Mouse (Mus musculus): ENCODE data around the gene Imp4. TPM values are rescaled to one million over a fixed set of nuclear protein-coding genes. Genes with fewer than 3 reads are reported as not detected.

Gene Imp4
- 107 and 123 TPM in 2 replicates for polyA plus RNA-seq (2016; fragmentation: Nextera tagmentation; extraction: Ambion mirVana)

DNA sequence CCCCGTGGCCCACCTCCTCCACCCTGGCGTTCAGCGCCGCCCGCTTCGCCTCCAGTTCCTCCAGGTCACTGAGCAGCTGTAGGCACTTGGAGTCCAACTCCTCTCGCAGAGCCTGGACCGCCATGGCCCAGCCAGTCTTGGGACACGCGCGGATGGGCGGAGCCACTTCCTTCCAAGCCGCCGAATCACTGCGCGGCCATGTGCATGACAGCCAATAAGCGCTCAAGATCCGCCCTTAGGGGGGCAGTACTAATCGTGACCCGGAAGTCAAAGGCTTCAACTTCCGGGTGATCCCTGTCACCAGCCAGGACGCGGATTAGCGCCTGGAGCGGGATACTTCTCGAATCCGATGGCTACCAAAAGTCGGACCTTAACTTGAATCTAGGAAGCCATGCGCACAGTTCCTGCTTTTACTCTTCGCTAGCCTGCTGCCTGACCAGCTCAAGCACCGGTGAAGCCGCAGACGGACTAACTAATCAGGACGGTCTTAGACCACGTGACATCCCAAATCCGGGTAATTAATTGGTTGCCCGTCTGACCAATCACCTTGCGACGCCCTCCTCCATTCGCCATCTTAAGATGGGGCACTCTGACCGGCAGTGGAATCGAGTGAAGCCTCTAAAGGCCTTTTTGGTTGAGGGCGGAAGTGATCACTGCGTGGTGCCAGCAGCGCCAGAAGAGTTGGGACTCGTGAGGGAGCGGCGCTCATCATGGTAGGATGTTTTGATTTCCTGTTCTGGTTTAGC is at the start of gene Imp4, which contains the start of gene Ccdc115:
Gene Imp4, plus strand, starts transcription at position 637 of the 746 bp plus-strand sequence.
Gene Ccdc115, minus strand, starts transcription at position 458 of the 746 bp plus-strand sequence.
- H3K36me3 ChIP-seq: peaks cover 41% of the 10 kb centered on the region
- H3K9me3 ChIP-seq: no peaks in the 10 kb centered on the region
- H3K4me3 ChIP-seq: peak within 1 kb of the TSS; percentile 85
- peak; percentile 97 for DNase-seq (ENCODE audit: low spot score)
- H3K4me1 ChIP-seq (replicated peaks): peaks cover 26% of the 10 kb centered on the region
- H3K27me3 ChIP-seq (ENCODE audit: insufficient read depth, poor library complexity, severe bottlenecking): no peaks in the 10 kb centered on the region
- WGBS: under 1% methylated on average over 48 of the region's 48 CpGs
- H3K27ac ChIP-seq: peak within 1 kb of the TSS; percentile 89

DNA sequence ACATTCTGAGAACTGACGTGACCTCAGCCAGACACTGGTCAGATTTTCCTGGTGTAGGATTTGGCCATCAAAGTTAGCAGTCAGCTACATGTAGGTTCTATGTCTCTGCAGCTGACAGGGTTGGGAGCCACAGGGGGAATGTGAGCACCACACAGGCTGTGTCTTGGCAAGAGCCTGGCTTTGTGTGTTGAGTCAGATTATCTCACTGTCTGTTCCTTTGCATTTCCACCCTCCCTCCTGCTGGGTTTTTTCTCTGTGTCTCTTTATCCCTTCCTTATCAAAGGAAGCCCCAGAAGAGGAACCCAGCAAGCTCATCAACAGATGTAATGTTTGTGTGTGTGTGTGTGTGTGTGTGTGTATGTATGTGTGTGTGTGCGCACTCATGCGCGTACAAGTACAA is 43.3 kb upstream of the Imp4 start:
- H3K4me1 ChIP-seq (replicated peaks): peaks cover 6% of the 10 kb centered on the region; the same call in 1 of the 2 replicates
- H3K36me3 ChIP-seq: no peaks in the 10 kb centered on the region
- no peaks in the 10 kb centered on the region for H3K27me3 ChIP-seq (ENCODE audit: insufficient read depth, poor library complexity, severe bottlenecking)
- 94% methylated on average over 4 of the region's 4 CpGs for WGBS
- H3K4me3 ChIP-seq: no peak overlapping the region
- no peak overlapping the region for H3K27ac ChIP-seq
- H3K9me3 ChIP-seq: no peaks in the 10 kb centered on the region
- no peak for DNase-seq (ENCODE audit: low spot score)

DNA sequence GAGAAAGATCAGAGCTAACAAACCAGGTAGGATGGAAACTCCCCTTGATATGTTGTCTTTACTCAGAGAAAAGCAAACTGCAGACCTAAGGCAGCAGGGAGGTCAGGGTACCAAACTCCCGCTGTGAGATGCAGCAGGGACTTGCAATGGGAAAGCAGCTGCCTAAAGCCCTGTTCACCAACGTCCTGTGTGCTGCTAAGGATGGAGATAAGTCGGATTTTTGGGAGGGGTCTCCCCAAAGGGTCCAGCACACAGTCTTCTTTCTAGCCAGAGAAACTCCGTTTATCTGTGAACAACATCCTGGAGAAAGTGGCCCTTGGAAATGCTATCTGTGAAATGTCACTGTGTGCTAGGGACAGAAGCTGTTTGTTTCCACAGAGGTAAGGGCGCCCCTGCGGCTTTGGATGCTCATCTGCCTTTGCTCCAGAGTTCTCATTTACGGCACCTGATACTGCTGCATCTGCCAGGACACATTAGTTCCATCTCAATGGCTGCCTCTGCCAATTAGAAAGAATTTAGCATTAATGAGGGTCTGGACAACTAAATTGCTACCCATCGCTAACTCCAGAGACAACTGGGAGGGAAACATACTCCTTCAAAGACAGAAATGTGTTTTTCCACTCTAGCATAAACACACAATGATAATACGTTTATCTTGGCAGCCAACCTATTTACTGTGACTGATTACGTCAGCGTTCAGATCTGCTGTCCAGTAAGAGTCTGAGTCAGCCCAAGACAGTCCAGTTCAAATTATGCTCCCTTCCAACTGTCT is 40.3 kb upstream of the Imp4 start:
- Histone ChIP-seq H3K4me1 (replicated peaks) (peaks cover 20% of the 10 kb centered on the region), H3K36me3 (no peaks in the 10 kb centered on the region), H3K4me3 (no peak overlapping the region), H3K9me3 (no peaks in the 10 kb centered on the region), H3K27ac (no peak overlapping the region), H3K27me3 (ENCODE audit: insufficient read depth, poor library complexity, severe bottlenecking) (no peaks in the 10 kb centered on the region)
- WGBS: 51% methylated on average over 11 of the region's 11 CpGs
- DNase-seq (ENCODE audit: low spot score): no peak

DNA sequence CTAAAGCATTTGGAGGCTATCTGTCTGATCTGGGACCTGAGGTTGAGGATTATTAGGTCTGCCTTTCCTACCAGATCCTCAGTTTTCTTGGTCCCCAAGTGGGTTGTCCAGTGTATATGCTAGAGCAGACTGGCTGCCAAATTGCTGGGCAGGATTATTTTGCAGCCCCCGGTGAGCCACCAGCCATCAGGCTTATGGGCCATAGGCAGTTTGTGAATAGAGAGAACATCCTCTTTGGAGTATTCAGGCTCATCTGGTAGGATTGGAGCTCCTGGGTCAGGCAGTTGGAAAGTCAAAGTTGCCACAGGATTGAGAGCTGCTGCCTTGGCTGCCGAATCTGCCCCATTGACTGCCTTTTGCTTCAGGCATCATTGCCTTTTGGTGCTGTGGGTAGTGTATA is 11.2 kb upstream of the Imp4 start:
- Histone ChIP-seq H3K27ac (no peak overlapping the region), H3K4me3 (no peak overlapping the region), H3K27me3 (ENCODE audit: insufficient read depth, poor library complexity, severe bottlenecking) (no peaks in the 10 kb centered on the region), H3K4me1 (replicated peaks) (peaks cover 14% of the 10 kb centered on the region; the same call in 1 of the 2 replicates), H3K9me3 (peaks cover 54% of the 10 kb centered on the region), H3K36me3 (peaks cover 33% of the 10 kb centered on the region)
- WGBS: 98% methylated on average over 2 of the region's 2 CpGs
- DNase-seq (ENCODE audit: low spot score): no peak

DNA sequence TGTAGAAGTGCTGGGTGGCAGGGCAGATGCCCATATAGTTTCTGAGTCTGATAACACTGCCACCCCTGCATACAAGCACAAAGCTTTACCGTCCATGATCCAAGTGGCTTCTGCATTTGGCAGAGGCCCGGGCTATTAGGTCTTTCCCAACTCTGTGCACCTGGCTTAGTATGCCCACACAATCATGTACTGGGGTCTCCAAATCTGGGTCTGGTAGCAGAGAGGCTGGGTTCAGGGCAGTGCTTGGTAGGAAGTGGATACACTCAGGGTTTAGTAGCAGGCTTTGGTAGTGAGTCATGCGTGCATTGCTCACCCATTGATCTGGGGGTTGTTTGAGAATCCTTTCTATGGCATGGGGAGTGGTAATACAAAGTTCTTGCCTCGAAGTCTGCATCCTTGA is 10.4 kb upstream of the Imp4 start:
- H3K9me3 ChIP-seq: peaks cover 54% of the 10 kb centered on the region
- WGBS: 94% methylated on average over 4 of the region's 4 CpGs

DNA sequence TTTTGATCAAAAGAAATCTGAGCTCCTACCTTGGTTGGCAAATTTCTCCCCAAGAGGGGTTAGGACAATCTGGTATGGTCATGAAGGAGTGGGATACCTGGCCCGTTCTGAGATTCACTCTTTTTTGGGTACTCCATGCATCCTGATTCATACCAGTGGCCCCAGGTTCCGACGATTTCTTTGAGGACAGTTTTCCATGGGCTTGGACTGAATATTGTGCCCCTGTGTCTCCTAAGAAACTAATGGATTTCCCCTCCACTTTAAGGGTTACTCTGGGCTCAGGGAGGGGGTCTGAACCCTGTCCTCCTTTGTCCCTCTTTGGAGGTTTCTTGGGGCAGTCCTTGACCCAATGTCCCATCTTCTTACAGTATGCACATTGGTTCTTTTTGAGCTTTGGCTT is 8.7 kb upstream of the Imp4 start:
- H3K36me3 ChIP-seq: peaks cover 33% of the 10 kb centered on the region
- no peaks in the 10 kb centered on the region for H3K27me3 ChIP-seq (ENCODE audit: insufficient read depth, poor library complexity, severe bottlenecking)
- peaks cover 25% of the 10 kb centered on the region; the same call in 1 of the 2 replicates for H3K4me1 ChIP-seq (replicated peaks)
- no peak overlapping the region for H3K27ac ChIP-seq
- no peak for DNase-seq (ENCODE audit: low spot score)
- peaks cover 54% of the 10 kb centered on the region for H3K9me3 ChIP-seq
- WGBS: 98% methylated on average over 3 of the region's 3 CpGs
- no peak overlapping the region for H3K4me3 ChIP-seq

More for the DNA sequence above, 10.4 kb upstream of the Imp4 start:
- Histone ChIP-seq H3K27ac (no peak overlapping the region), H3K4me3 (no peak overlapping the region), H3K4me1 (replicated peaks) (peaks cover 21% of the 10 kb centered on the region; the same call in 1 of the 2 replicates), H3K27me3 (ENCODE audit: insufficient read depth, poor library complexity, severe bottlenecking) (no peaks in the 10 kb centered on the region), H3K36me3 (peaks cover 33% of the 10 kb centered on the region)
- no peak for DNase-seq (ENCODE audit: low spot score)

DNA sequence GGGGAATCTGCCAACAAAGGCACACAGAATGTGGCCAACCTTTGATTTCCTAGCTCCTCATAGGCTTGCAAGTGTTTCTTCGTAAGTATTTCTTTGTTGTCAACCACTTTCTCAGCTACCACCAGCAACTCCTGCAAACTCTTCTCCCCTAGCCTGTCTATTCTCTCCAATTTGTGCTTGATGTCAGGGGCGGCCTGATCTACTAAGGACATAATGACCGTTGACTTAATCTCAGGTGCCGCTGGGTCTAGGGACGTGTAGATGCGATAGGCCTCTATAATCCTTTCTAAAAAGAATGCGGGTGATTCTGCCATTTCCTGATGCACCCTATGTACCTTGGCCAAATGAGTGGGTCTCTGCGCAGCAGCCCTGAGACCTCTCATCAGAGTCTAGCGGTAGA is 8.2 kb upstream of the Imp4 start:
- Histone ChIP-seq H3K27ac (no peak overlapping the region), H3K27me3 (ENCODE audit: insufficient read depth, poor library complexity, severe bottlenecking) (no peaks in the 10 kb centered on the region), H3K4me3 (no peak overlapping the region), H3K4me1 (replicated peaks) (peaks cover 25% of the 10 kb centered on the region; the same call in 1 of the 2 replicates), H3K9me3 (peaks cover 53% of the 10 kb centered on the region), H3K36me3 (peaks cover 33% of the 10 kb centered on the region)
- WGBS: 98% methylated on average over 9 of the region's 9 CpGs
- no peak for DNase-seq (ENCODE audit: low spot score)

DNA sequence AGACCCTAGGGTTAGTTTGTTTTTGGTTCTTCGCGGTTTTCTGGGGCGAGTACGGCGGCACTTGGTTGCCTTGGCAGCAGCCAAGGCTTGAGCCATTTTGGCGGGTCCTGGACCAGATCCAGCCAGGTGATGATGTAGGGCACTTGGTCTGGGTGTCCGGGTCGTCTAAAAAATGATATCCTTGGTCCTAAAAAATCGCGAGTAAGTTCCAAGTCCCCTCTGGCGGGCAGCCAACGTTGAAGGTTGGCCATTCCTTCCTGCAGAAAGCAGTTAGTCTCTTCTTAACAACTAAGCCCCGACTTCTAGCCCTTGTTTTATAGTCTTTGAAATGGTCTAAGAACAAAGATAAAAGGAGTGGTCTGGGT is 7.3 kb upstream of the Imp4 start:
- Histone ChIP-seq H3K4me1 (replicated peaks) (peaks cover 25% of the 10 kb centered on the region; the same call in 1 of the 2 replicates), H3K27ac (peak overlapping the region; percentile 91), H3K4me3 (peak overlapping the region; percentile 60), H3K36me3 (peaks cover 40% of the 10 kb centered on the region), H3K27me3 (ENCODE audit: insufficient read depth, poor library complexity, severe bottlenecking) (no peaks in the 10 kb centered on the region), H3K9me3 (peaks cover 45% of the 10 kb centered on the region)
- 35% methylated on average over 13 of the region's 13 CpGs for WGBS
- DNase-seq (ENCODE audit: low spot score): no peak

DNA sequence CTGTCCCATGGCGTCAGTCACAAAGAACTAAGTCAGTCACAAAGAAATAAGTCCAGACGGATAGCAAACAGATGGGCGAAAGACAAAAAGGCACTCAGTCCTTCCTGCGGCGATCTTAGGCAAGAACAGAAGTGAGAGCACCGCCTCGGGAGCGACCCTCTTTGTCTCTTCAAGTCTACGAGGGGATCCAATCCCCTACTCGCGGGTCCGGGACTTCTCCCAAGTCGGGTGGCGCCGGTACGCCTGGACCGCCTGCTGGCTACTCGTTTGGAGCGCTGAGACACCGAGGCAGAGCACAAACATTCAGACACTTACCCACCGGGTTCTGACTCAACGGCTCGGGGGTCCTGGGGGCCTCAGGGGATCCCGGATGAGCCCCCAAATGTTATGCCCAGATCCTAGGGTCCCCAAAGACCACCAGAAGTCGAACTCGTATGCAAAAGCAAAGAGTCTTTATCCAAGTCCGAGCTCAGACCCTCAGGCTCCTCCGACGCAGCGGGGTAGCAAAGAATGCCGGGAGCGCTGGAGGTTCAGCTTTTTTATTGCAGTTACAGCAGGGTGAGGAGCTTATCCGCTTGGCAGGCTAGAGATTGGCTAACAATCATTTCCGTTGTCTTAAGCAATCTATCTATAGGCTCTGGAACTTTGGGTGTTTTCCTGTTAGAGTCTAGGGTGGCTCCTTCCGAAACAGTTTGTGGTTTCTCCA is 6.7 kb upstream of the Imp4 start:
- peak; percentile 76 for DNase-seq (ENCODE audit: low spot score)
- H3K27ac ChIP-seq: peak overlapping the region; percentile 91
- H3K36me3 ChIP-seq: peaks cover 45% of the 10 kb centered on the region
- peaks cover 41% of the 10 kb centered on the region for H3K9me3 ChIP-seq
- 4% methylated on average over 35 of the region's 35 CpGs for WGBS
- no peaks in the 10 kb centered on the region for H3K27me3 ChIP-seq (ENCODE audit: insufficient read depth, poor library complexity, severe bottlenecking)
- H3K4me3 ChIP-seq: peak overlapping the region; percentile 60
- peaks cover 25% of the 10 kb centered on the region for H3K4me1 ChIP-seq (replicated peaks)

DNA sequence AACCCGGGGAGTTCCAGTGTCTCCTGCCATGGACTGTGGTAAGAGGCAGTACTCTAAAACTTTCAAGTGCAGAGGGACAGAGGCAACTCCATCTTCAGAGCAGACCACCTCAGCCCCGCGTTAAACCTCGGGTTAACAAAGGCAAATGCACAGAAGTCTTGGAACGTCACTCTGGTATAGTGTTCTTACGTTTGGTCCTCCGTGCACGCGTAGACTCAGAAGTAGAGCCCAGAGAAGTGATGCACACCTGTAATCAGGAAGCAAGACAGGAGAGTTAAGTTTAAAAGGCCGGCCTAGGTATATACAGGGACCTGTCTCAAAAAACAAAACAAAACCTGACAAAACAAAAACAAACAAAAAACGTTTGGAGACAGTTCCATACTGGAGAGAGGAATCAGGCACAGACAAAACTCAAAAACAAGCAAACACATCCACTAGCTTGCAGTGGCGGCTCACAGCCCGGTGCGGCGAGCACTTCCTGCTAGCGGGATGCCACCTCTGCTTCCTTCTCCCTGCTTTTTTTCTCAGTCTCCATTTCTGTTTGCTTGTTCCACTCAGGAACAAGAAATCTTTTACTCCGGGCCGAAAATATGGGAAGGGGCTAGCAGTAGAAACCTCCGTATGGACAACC is 5.6 kb upstream of the Imp4 start:
- WGBS: 8% methylated on average over 19 of the region's 19 CpGs
- Histone ChIP-seq H3K36me3 (peaks cover 44% of the 10 kb centered on the region), H3K27me3 (ENCODE audit: insufficient read depth, poor library complexity, severe bottlenecking) (no peaks in the 10 kb centered on the region), H3K4me3 (peak overlapping the region; percentile 68), H3K9me3 (peaks cover 35% of the 10 kb centered on the region), H3K27ac (peak overlapping the region; percentile 91), H3K4me1 (replicated peaks) (peaks cover 33% of the 10 kb centered on the region)
- DNase-seq (ENCODE audit: low spot score): peak; percentile 54

DNA sequence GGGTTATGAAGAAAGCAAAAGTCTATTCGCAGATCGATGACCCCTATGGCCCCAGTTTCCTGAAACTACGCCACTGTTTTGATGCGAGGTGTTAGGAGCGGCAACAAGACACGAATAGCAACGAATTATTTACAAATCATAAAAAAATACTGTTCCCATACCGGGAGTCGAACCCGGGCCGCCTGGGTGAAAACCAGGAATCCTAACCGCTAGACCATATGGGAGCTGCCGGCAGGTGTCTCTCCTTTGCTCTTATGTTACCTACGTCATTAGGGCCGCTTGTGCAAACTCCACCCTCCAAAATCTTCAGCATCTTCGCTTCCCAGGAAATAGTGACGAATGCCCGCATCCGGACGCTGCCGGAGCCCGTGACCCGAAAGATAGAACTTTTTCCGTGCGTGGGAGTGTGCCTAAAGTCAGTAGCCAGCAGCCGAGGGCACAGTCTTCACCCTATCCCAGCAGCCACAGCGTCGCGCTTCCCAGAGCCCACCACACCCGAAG is 4.9 kb upstream of the Imp4 start:
- DNase-seq (ENCODE audit: low spot score): peak; percentile 92
- peaks cover 37% of the 10 kb centered on the region for H3K36me3 ChIP-seq
- peak overlapping the region; percentile 92 for H3K27ac ChIP-seq
- no peaks in the 10 kb centered on the region for H3K27me3 ChIP-seq (ENCODE audit: insufficient read depth, poor library complexity, severe bottlenecking)
- H3K4me3 ChIP-seq: peak overlapping the region; percentile 68
- peaks cover 28% of the 10 kb centered on the region for H3K9me3 ChIP-seq
- H3K4me1 ChIP-seq (replicated peaks): peaks cover 33% of the 10 kb centered on the region
- WGBS: under 1% methylated on average over 30 of the region's 30 CpGs
